Mouse (Mus musculus) kidney, adult 9 months (tissue): ENCODE results near the gene Emilin1.
A peak's percentile ranks its signal among the peaks of the same experiment; 100 is the strongest.

Experiments
- DNase-seq: peaks from one replicate; pipeline ENCODE4 v3.0.0; 2022

Emilin1 gene

GRCm38 (mm10) chr5:30908426-30909299 lies 4.5 kb upstream of the Emilin1 start:
- no peak for DNase-seq

- peak; percentile 93 for DNase-seq
Observed at GRCm38 (mm10) chr5:30909300-30909659, 3.9 kb upstream of the Emilin1 start.

- no peak for DNase-seq
Observed at GRCm38 (mm10) chr5:30909863-30910262, 3.3 kb upstream of the Emilin1 start.

- DNase-seq = no peak
Observed at GRCm38 (mm10) chr5:30910481-30910880, 2.7 kb upstream of the Emilin1 start.

- no peak for DNase-seq
Observed at GRCm38 (mm10) chr5:30912156-30912555, 1.0 kb upstream of the Emilin1 start.

GRCm38 (mm10) chr5:30914101-30914635 lies 966 bp downstream of the Emilin1 start:
- DNase-seq = no peak

GRCm38 (mm10) chr5:30914849-30915248 lies 1.6 kb downstream of the Emilin1 start:
- DNase-seq = no peak

GRCm38 (mm10) chr5:30915456-30915855 lies 2.3 kb downstream of the Emilin1 start:
- no peak for DNase-seq

- peak; percentile 98 for DNase-seq
Observed at GRCm38 (mm10) chr5:30915974-30916433, 2.8 kb downstream of the Emilin1 start.

GRCm38 (mm10) chr5:30916841-30917240 lies 3.6 kb downstream of the Emilin1 start:
- no peak for DNase-seq

GRCm38 (mm10) chr5:30917348-30917747 lies 4.1 kb downstream of the Emilin1 start:
- DNase-seq = no peak

GRCm38 (mm10) chr5:30917891-30918670 lies 4.9 kb downstream of the Emilin1 start:
- peak; percentile 27 for DNase-seq

- no peak for DNase-seq
Observed at GRCm38 (mm10) chr5:30918691-30919090, 5.5 kb downstream of the Emilin1 start.

- peak; percentile 42 for DNase-seq
Observed at GRCm38 (mm10) chr5:30919831-30920614, 6.8 kb downstream of the Emilin1 start.

GRCm38 (mm10) chr5:30920621-30921020 lies 7.4 kb downstream of the Emilin1 start:
- DNase-seq = peak; percentile 63

- DNase-seq = peak; percentile 95
Observed at GRCm38 (mm10) chr5:30921256-30922033, 8.2 kb downstream of the Emilin1 start, which contains the start of gene Khk. Khk (plus strand) TSS chr5:30921431.

- peak; percentile 38 for DNase-seq
Observed at GRCm38 (mm10) chr5:30922581-30923041, 9.4 kb downstream of the Emilin1 start.

GRCm38 (mm10) chr5:30923119-30923518 lies 9.9 kb downstream of the Emilin1 start:
- DNase-seq = no peak

- DNase-seq = peak; percentile 40
Observed at GRCm38 (mm10) chr5:30924614-30925013, 11.4 kb downstream of the Emilin1 start.

- peak; percentile 95 for DNase-seq
Observed at GRCm38 (mm10) chr5:30925217-30925616, 12.0 kb downstream of the Emilin1 start.

GRCm38 (mm10) chr5:30926073-30926472 lies 12.9 kb downstream of the Emilin1 start:
- peak; percentile 95 for DNase-seq
